Mouse (Mus musculus): Measurements from ENCODE around the gene Rft1. TPM values are rescaled to one million over a fixed set of nuclear protein-coding genes. Genes with fewer than 3 reads are reported as not detected.

Rft1 gene
- total RNA-seq, 2 experiments from 2014 or later, result 11.3 to 12.3 TPM

DNA sequence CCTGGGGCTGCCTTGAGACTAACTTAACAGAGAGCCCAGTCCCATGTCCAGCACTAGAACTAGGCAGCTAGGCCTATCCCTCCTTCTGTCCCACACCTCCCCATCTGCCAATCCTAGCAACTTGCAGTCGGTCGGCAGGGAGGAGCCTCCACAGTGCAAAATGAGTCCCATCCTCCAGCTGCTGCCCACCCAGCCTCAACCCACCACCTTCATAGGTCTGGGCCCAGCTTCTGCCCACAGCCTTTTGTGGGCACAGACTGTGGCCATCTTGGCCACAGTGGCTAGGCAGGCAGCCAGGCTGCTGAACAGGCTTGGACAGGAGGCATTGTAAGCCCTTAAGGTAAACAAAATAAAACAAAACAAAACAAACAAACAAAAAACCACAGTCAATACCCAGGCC is 22.3 kb upstream of the Rft1 start:
- intact Hi-C loops (cut with DNase I), result no loop called here
- Histone ChIP-seq H3K27ac (peak overlapping the region; percentile 57; the same call in 1 of the 2 replicates), H3K4me3 (no peak overlapping the region)
- no peak for DNase-seq (ENCODE audit: extremely low spot score in 1 of 2, low spot score in 2 of 2)
- TF ChIP-seq CTCF (IDR thresholded peaks at IDR 0.05), result no peak

DNA sequence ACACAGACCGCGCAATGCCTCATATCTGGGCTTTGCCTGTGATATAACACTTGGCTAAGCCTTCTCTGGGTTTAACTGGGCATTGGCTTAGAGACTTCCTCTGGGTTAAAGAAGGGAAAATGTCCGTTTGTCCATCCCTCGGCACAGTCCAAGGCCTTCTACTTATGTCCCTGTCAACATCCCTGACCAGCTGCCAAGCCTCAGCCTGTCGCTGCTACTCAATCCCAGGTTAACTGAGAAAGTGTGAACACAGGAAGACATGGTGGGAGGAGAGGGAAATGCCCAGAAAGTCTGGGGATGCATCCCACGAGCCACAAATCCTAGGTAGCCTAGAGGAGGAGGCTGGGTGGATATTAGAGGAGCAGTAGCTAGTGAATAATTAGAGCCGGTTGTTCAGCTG is 20.5 kb upstream of the Rft1 start:
- intact Hi-C loops (cut with DNase I), result no loop called here
- no peak for TF ChIP-seq CTCF (IDR thresholded peaks at IDR 0.05)
- DNase-seq (ENCODE audit: extremely low spot score in 1 of 2, low spot score in 2 of 2), result no peak
- Histone ChIP-seq H3K4me3 (no peak overlapping the region), H3K27ac (no peak overlapping the region)

DNA sequence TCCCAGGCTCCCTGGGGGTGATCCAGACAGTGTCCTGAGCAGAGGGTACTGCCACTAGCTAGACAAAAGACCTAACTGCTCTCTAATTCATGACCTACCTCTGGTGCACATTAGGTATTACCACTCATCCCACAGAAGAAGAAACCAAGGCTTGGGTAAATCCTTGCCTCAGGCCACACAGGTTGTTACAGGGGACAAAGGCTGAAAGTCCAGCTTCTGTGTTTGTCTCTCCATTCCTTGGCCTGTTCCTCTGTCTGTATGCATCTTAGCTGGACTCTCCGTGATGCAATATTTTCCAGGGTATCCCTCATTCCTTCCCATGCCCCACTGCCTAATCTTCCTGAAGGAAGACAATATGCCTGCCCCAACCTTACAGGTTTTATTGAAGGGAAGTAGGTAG is 19.7 kb upstream of the Rft1 start:
- no peak for DNase-seq (ENCODE audit: extremely low spot score in 1 of 2, low spot score in 2 of 2)
- intact Hi-C loops (cut with DNase I), result no loop called here
- Histone ChIP-seq H3K27ac (no peak overlapping the region), H3K4me3 (no peak overlapping the region)
- TF ChIP-seq CTCF (IDR thresholded peaks at IDR 0.05), result no peak

DNA sequence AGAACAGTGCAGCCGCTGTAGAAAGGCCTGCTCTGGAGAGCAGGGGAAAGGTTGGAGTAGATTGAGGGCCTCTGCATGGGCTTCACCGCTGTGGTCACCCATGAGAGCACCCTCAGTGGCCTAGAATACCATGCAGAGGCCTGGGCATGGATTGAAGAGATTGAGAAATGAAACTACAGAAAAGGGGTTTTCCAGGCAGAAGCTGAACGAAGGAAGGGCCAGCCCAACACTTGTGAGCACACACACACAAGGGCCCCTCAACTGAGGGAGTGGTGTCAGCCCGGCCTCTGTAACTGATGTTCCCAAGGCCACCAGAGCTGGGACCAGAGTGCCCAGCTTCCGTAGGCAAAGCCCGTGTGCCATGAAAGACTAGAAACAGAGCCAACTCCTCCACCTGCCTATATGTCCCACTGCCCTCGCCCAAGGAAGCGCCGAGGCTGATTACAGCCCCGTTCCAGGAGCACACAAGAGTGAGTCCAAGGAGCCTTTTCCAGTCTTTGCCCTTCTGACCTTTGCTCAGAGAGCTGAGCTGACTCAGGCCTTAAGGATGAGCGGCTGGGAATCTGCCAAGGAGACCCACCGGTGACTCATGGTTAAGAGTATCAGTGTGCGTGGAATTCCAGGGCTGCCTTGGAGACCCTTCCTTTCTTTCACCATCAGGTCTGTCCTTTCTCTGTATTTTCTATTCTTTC is 18.8 kb upstream of the Rft1 start:
- intact Hi-C loops (cut with DNase I), result no loop called here
- no peak for DNase-seq (ENCODE audit: extremely low spot score in 1 of 2, low spot score in 2 of 2)
- no peak for TF ChIP-seq CTCF (IDR thresholded peaks at IDR 0.05)
- Histone ChIP-seq H3K27ac (no peak overlapping the region), H3K4me3 (no peak overlapping the region)

DNA sequence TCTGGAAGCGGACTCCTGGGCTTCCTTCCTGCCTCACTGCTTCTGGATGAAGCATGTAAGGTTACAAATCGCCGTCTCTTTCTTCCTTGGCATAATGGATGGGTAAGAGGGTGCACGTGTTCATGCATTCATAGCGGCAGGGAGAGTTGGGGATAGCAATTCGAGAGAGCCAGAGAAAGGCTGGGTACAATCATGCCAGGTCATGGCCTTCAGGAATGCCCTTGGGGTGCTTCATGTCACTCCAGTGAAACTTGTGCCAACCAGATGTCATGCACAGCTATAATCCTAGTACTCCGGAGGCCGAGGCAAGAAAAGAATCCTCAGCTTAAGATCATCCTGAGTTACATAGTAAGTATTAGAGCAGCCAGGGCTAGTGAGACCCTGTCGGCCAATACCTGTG is 17.7 kb upstream of the Rft1 start:
- Histone ChIP-seq H3K4me3 (no peak overlapping the region), H3K27ac (no peak overlapping the region)
- intact Hi-C loops (cut with DNase I), result no loop called here
- TF ChIP-seq CTCF (IDR thresholded peaks at IDR 0.05), result no peak
- no peak for DNase-seq (ENCODE audit: extremely low spot score in 1 of 2, low spot score in 2 of 2)

DNA sequence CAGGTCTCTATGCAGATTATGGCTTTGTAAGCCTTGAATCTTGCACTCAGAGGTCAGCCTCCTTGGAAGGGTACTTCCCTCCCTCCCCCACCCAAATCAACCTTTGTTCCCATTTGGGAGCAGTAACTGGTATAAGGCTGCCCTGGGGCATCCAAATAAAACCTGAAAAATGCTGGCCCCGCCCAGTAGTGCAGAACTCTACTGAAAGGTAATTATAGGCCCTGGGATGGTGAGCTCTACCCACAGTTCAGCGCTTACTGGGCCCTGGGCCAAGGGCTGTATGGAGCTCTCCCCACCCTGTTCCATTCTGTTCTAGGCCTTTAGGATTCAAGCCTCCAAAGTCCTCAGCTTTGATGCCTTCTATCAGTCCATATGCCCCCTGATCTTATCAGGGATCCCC is 17.1 kb upstream of the Rft1 start:
- DNase-seq (ENCODE audit: extremely low spot score in 1 of 2, low spot score in 2 of 2), result no peak
- H3K27ac ChIP-seq, result no peak overlapping the region
- no peak for TF ChIP-seq CTCF (IDR thresholded peaks at IDR 0.05)
- no peak overlapping the region for H3K4me3 ChIP-seq
- intact Hi-C loops (cut with DNase I), result no loop called here

DNA sequence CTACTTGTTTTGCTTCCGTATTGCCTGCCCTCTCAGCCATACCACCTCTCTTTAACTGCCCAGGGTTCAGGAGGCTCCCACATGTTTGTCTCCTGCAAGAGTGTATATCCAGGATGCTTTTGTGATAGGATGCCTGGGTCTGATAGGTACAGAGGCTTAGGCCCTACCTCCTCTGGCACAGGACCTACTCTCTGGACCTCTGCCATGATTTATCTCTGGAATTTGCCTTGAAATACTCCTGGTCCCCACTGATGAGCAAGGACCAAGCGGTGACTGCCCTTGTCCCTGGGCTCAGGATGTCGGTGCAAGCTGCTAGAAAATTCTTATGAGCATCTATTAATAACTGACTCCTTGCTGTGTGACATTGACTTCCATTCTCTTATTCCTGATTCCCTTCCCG is 16.2 kb upstream of the Rft1 start:
- intact Hi-C loops (cut with DNase I), result no loop called here
- DNase-seq (ENCODE audit: extremely low spot score in 1 of 2, low spot score in 2 of 2), result no peak
- no peak for TF ChIP-seq CTCF (IDR thresholded peaks at IDR 0.05)
- H3K4me3 ChIP-seq, result no peak overlapping the region
- no peak overlapping the region for H3K27ac ChIP-seq

DNA sequence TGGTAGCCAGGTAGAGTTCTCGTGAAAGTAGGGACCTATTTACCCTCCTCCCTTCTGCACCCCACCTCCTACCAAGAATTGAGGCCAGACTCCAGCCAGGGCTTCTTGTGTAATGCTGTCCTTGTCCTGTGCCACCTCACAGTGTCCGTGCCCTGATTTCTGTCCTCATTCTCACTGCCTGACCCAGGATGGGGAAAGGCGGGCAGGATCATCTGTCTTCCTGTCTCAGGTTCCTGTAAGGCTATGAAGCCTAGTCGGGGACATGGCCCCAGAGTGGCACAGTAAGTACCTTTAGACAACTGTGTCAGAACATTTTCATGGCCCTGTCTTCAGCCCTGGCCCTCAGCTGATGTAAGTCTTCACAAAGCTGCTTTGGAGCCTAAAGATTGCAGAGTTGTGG is 15.5 kb upstream of the Rft1 start:
- no peak for DNase-seq (ENCODE audit: extremely low spot score in 1 of 2, low spot score in 2 of 2)
- intact Hi-C loops (cut with DNase I), result no loop called here
- H3K4me3 ChIP-seq, result no peak overlapping the region
- no peak for TF ChIP-seq CTCF (IDR thresholded peaks at IDR 0.05)
- H3K27ac ChIP-seq, result no peak overlapping the region

DNA sequence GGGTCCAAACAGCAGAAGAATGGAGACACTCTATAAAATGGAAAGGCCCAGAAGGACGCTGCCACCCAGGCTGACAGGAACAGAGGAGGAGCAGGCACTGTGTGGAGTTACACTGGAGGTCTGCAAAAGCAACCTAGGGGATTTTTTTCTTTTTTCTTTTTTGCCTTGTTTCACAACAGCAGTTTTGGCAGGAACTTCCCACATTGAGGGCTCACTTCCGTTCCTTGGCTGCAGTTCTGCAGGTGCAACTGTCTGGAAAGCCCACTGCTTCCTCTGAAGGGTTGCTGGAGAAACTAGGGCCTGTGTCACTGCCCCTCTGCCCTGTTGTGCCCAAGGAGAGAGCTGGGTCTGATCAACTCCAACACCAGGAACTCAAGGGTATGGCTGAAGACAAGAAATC is 12.4 kb upstream of the Rft1 start:
- H3K27ac ChIP-seq, result no peak overlapping the region
- no peak for DNase-seq (ENCODE audit: extremely low spot score in 1 of 2, low spot score in 2 of 2)
- no peak overlapping the region for H3K4me3 ChIP-seq
- intact Hi-C loops (cut with DNase I), result no loop called here
- no peak for TF ChIP-seq CTCF (IDR thresholded peaks at IDR 0.05)

DNA sequence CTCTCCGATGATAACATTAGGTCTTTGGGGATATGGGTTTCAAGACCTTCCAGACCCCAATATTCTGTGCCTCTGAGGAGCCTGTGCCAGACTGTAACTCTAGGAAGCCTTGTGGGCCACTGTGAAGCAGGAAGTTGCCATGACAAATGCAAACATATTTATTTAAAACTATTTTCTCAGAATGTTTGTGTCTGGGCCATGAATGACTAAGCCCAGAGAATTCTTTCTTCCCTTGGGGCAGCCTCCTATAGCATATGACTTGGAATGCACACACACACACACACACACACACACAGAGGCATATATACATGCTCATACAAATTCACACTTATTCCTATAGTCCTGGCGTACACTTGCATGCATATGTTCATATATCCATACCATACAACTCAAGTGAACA is 10.1 kb upstream of the Rft1 start:
- intact Hi-C loops (cut with DNase I), result no loop called here
- TF ChIP-seq CTCF (IDR thresholded peaks at IDR 0.05), result no peak
- Histone ChIP-seq H3K4me3 (no peak overlapping the region), H3K27ac (no peak overlapping the region)
- DNase-seq (ENCODE audit: extremely low spot score in 1 of 2, low spot score in 2 of 2), result no peak

DNA sequence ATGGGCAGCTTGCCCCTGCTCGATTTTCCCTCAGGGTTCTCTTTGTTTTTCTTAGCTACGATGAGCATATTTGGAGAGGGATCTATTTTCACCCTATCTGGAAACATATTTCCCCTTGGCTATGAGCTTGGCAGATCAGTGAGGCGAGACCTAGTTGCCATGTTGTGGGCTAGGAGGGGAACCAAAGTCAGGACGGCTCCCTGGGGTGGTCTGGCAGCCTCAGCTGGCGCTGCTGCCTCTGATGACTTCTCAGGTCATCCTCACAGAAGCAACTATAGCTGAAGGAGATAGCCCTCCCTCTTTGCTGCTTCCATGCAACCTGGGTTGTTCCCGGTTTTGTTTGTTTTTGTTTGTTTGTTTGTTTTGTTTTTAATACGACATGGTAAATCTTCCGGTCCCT is 9.1 kb upstream of the Rft1 start:
- no peak overlapping the region for H3K4me3 ChIP-seq
- TF ChIP-seq CTCF (IDR thresholded peaks at IDR 0.05), result no peak
- intact Hi-C loops (cut with DNase I), result no loop called here
- H3K27ac ChIP-seq, result no peak overlapping the region
- DNase-seq (ENCODE audit: extremely low spot score in 1 of 2, low spot score in 2 of 2), result no peak

DNA sequence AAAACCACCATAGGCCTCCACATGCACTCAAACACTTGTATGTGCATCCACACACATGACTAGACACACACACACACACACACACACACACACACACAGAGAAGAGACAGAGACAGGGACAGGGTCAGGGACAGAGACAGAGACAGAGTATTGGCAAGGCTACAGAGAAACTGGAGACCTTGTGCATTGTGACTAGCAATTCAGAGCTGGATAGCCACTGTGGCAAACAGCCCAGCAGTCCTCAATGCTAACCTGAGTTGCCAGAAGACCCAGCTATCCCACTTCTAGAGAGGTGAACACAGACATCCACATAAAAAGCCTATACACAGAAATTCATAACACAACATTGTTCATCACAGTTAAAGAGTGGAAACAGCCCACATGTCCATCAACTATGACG is 7.7 kb upstream of the Rft1 start:
- no peak overlapping the region for H3K4me3 ChIP-seq
- intact Hi-C loops (cut with DNase I), result no loop called here
- H3K27ac ChIP-seq, result no peak overlapping the region
- TF ChIP-seq CTCF (IDR thresholded peaks at IDR 0.05), result no peak
- DNase-seq (ENCODE audit: extremely low spot score in 1 of 2, low spot score in 2 of 2), result no peak

DNA sequence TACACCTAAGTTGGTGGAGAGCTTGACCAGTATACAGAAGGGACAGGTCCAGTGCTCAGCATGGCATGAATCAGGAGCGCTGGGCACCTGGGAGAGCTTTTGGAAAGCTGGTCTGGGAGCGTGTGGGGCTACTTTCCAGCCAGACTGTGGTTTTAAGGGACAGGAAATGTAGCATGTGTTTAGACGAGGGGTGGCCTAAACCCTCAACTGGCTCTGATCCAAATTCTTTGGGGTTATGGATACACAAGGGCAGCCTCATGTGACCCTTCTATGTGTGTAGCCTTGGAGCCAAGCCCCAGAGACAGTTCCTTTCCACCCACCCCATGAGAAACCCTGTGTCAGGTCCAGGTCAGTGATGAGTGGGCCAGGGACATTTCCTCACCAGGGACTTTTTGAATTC is 5.7 kb upstream of the Rft1 start:
- Histone ChIP-seq H3K27ac (no peak overlapping the region), H3K4me3 (no peak overlapping the region)
- intact Hi-C loops (cut with DNase I), result no loop called here
- TF ChIP-seq CTCF (IDR thresholded peaks at IDR 0.05), result no peak
- DNase-seq (ENCODE audit: extremely low spot score in 1 of 2, low spot score in 2 of 2), result no peak
